Mouse (Mus musculus) adrenal gland, postnatal 14 days (tissue): ENCODE measurements at regions not wholly inside any gene's neighbourhood (a gene's known extent, or its start where the extent isn't known, plus 50 kb on each side); places are given as distances from the start of the nearest gene placed in this dataset.

Experiments
- DNase-seq: peaks from one replicate; pipeline ENCODE4 v3.0.0; 2021; ENCODE audit warnings: mixed read lengths

DNA sequence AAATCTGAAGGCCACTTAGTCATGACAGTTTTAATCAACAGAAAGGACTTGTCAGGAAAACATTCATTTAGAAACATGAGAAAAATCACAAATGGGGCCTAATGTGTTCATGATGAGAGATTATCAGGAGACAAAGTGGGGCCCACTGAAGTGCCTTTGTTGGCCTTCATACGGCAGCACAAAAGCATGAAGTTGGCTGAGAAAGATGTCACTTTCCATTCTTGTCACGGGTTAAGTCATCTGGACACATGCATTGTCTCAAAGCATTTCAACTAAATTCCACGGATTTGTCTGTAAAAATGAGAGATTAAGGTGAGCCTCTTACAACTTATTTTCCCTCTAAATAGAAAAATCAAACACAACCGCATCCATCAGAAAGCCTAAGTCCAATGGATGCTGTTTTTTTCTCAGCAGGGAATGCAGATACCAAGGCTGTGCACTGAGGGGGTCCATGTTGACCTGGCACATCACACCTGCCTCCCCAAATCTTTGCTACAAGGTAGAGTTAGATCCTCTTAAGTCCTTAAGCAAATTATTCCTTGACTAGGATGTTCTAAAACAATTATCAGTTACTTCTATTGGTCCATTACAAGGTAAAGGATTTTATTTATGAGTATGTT is 1679.2 kb downstream of the 4930444P10Rik start:
- DNase-seq, result no peak

GRCm38 (mm10) chr1:14369957-14370833 is 1722.9 kb downstream of the 4930444P10Rik start:
- DNase-seq, result no peak

DNA sequence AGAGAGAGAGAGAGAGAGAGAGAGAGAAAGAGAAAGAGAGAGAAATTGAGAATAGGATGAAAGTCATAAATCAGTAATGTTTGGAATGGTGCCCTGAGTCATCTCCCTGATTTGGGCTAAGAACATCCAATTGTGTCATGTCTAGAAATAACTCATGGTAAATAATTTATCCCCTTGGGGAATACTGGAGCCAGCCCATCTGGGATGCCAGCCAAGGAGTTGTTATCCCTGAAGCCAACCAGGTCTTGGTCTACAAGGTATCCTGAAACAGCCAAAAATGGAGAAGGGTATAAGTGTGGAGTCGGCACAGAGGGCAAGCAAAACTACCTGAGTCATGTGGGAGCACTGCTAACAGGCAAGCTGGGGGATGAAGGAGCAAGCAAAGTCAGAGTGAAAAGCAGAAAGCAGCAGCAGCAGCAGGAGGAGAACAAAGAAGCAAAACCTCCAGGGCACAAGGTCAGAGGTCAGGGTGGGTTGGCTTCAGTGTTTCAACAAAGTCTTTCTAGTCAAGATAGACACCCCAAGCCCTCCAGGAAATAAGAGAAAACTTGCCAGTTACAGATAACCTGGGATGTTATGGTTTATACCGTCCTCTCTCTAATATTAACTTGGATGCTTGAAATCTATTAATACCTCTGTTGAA is 1733.0 kb downstream of the 4930444P10Rik start:
- DNase-seq, result peak; percentile 5
